Mouse (Mus musculus) layer of hippocampus, postnatal 36 days (tissue): Measurements from ENCODE around the gene Arhgef1. TPM values are rescaled to one million over a fixed set of nuclear protein-coding genes. Genes with fewer than 3 reads are reported as not detected.

Experiments
- microRNA-seq, 2 experiments: library from miRNA; unstranded; fragments of <30 nt; microRNA quantifications; one replicate each; pipeline ENCODE4 v1.2.0; 2021
- total RNA-seq, 2 experiments: library from RNA; stranded (reverse); gene quantifications; 2 replicates each; pipeline ENCODE4 v1.2.3; 2021

Arhgef1 gene
- total RNA-seq, 2 experiments from 2014 or later: 81.1 to 86.9 TPM

Small RNA genes lying within 50 kb of the gene (microRNA-seq; reads per million reads assigned to microRNA genes)
- 5.7 to 11.2 reads per million in 2 experiments for gene Mir7046

Other genes starting within 250 kb of the Arhgef1 start
- gene Tex101, start 226.2 kb upstream of the Arhgef1 start, total RNA-seq: not detected
- gene BC049730, start 193.7 kb upstream of the Arhgef1 start, total RNA-seq: not detected
- not detected for gene Gm4763, start 176.0 kb upstream of the Arhgef1 start, total RNA-seq
- gene Cd177, start 142.6 kb upstream of the Arhgef1 start, total RNA-seq: not detected
- not detected for gene Ceacam10, start 125.7 kb upstream of the Arhgef1 start, total RNA-seq
- gene Gm9844, start 40.7 kb upstream of the Arhgef1 start, total RNA-seq: not detected
- gene Lypd4, start 33.0 kb upstream of the Arhgef1 start, total RNA-seq: not detected
- not detected for gene Dmrtc2, start 32.9 kb upstream of the Arhgef1 start, total RNA-seq
- 100 to 1,000 TPM; 490 to 494 TPM for gene Rps19, start 18.5 kb upstream of the Arhgef1 start, total RNA-seq
- gene Cd79a, start 5.5 kb upstream of the Arhgef1 start, total RNA-seq: under 1 TPM in 1 of 2 experiments, not detected in 1; 0.43 TPM
- not detected for gene Gm4881, start 41.6 kb downstream of the Arhgef1 start, total RNA-seq
- 100 to 1,000 TPM; 267 to 288 TPM for gene Rabac1, start 69.8 kb downstream of the Arhgef1 start, total RNA-seq
- gene Atp1a3, start 103.0 kb downstream of the Arhgef1 start, total RNA-seq: 1,000 to 10,000 TPM; 2,432 to 2,476 TPM
- gene Grik5, start 169.4 kb downstream of the Arhgef1 start, total RNA-seq: 100 to 1,000 TPM; 234 to 242 TPM
- gene Zfp574, start 169.7 kb downstream of the Arhgef1 start, total RNA-seq: 10 to 100 TPM; 28.4 to 30.0 TPM